Mouse (Mus musculus): ENCODE measurements around the gene Slc29a3. TPM values are rescaled to one million over a fixed set of nuclear protein-coding genes. Genes with fewer than 3 reads are reported as not detected.

The Slc29a3 gene
- polyA plus RNA-seq, 3 experiments from 2014 or later: 10.6 to 18.7 (median 14.6) TPM

Other genes starting within 250 kb of the Slc29a3 start
- gene Cdh23, start 56.3 kb downstream of the Slc29a3 start, polyA plus RNA-seq (2017; shearing (Covaris generic)): 1 to 10 TPM; 5.0 to 7.1 (median 5.6) TPM
- under 1 TPM in 1 of 3 experiments, not detected in 2; 0.10 TPM for gene Unc5b, start 78.8 kb upstream of the Slc29a3 start, polyA plus RNA-seq (2017; shearing (Covaris generic))

Measured in inflammation-experienced regulatory T-cells, adult 6 months (primary cell).